Mouse (Mus musculus) lung, postnatal 14 days (tissue): ENCODE measurements around the gene Calr.
A peak's percentile ranks its signal among the peaks of the same experiment; 100 is the strongest.

Source experiments
- DNase-seq: peaks from one replicate; pipeline ENCODE4 v3.0.0; 2021

Calr gene

GRCm38 (mm10) chr8:84846722-84847572 is at the start of gene Calr:
Gene Calr, minus strand, starts transcription at chr8:84846934.
- DNase-seq = peak; percentile 99

- no peak for DNase-seq
These were observed 49.2 kb upstream of the Calr start for GRCm38 (mm10) chr8:84895963-84896362.

- peak; percentile 92 for DNase-seq
These were observed 47.0 kb upstream of the Calr start, which contains the start of gene Gcdh for GRCm38 (mm10) chr8:84893709-84894134. Gene Gcdh, minus strand, starts transcription at chr8:84893921.

GRCm38 (mm10) chr8:84892993-84893708 is 46.4 kb upstream of the Calr start:
- DNase-seq = no peak

- no peak for DNase-seq
These were observed 42.4 kb upstream of the Calr start for GRCm38 (mm10) chr8:84889141-84889540.

- no peak for DNase-seq
These were observed 41.5 kb upstream of the Calr start for GRCm38 (mm10) chr8:84888280-84888679.

GRCm38 (mm10) chr8:84884728-84885127 is 38.0 kb upstream of the Calr start:
- no peak for DNase-seq

- DNase-seq = no peak
These were observed 32.2 kb upstream of the Calr start for GRCm38 (mm10) chr8:84878915-84879314.

- DNase-seq = no peak
These were observed 30.7 kb upstream of the Calr start for GRCm38 (mm10) chr8:84877297-84878035.

GRCm38 (mm10) chr8:84874339-84874738 is 27.6 kb upstream of the Calr start:
- DNase-seq = no peak

- DNase-seq = no peak
These were observed 26.3 kb upstream of the Calr start for GRCm38 (mm10) chr8:84873016-84873415.

GRCm38 (mm10) chr8:84872309-84872965 is 25.7 kb upstream of the Calr start:
- peak; percentile 24 for DNase-seq

- DNase-seq = peak; percentile 85
These were observed 24.9 kb upstream of the Calr start, which contains the start of gene Syce2 for GRCm38 (mm10) chr8:84871376-84872308. Gene Syce2, plus strand, starts transcription at chr8:84872111.

- DNase-seq = peak; percentile 94
These were observed 10.2 kb upstream of the Calr start, which contains the start of gene Farsa for GRCm38 (mm10) chr8:84856864-84857441. Gene Farsa, plus strand, starts transcription at chr8:84856989.

- DNase-seq = no peak
These were observed 9.7 kb upstream of the Calr start for GRCm38 (mm10) chr8:84856434-84856833.

- DNase-seq = no peak
These were observed 1.1 kb upstream of the Calr start for GRCm38 (mm10) chr8:84847684-84848435.

GRCm38 (mm10) chr8:84846094-84846721 is 526 bp downstream of the Calr start:
- DNase-seq = no peak

- DNase-seq = peak; percentile 42
These were observed 1.2 kb downstream of the Calr start for GRCm38 (mm10) chr8:84845355-84846093.
